Comparison of ENCODE assay signal across 19 mouse cellular contexts in genomic region chr11:60137170-60137569, GRCm38 (mm10). TPM values are rescaled to one million over a fixed set of nuclear protein-coding genes. Genes with fewer than 3 reads are reported as not detected.
DNase-seq lines count a peak whose midpoint lies in the region; ATAC-seq and TF ChIP-seq lines count a peak whose summit lies in the region.
"Had no signal": no experiment of that assay in that cellular context is flagged by ENCODE, and none has a peak within 500 bp of the region (broad histone marks: within the 10 kb centered on the region; RNA-seq: fewer than 3 reads in every experiment).

No protein-coding gene starts in this region.

- peak; percentile 8; the same call in 1 of the 2 replicates for TF ChIP-seq CTCF in gastrocnemius, adult 2 months (IDR thresholded peaks at IDR 0.05)
- peak; percentile 28; the same call in 1 of the 2 replicates for TF ChIP-seq CTCF in liver, embryonic 14.5 days (IDR thresholded peaks at IDR 0.05; ENCODE audit: low read depth)

- no peaks in the 10 kb centered on the region for H3K36me3 ChIP-seq in liver, embryonic 14.5 days (replicated peaks; ENCODE audit: control insufficient read depth, insufficient read depth, low read depth)
- H3K36me3 ChIP-seq in liver, embryonic 11.5 days (ENCODE audit: control insufficient read depth, insufficient read depth, low read length): no peaks in the 10 kb centered on the region
- no peaks in the 10 kb centered on the region for H3K36me3 ChIP-seq in ES-E14 (ENCODE audit: control insufficient read depth, insufficient read depth, low read length, poor library complexity, severe bottlenecking)
- H3K36me3 ChIP-seq: hindbrain, embryonic 13.5 days; kidney, embryonic 15.5 days; limb, embryonic 15.5 days; midbrain, embryonic 12.5 days; neural tube, embryonic 12.5 days had no signal

- no peak overlapping the region for H3K9ac ChIP-seq in liver, embryonic 14.5 days (replicated peaks)
- no peak overlapping the region for H3K9ac ChIP-seq in liver, embryonic 11.5 days (ENCODE audit: low read depth, low read length)
- no peak overlapping the region for H3K9ac ChIP-seq in ES-E14 (ENCODE audit: insufficient read depth, low read depth, low read length, poor library complexity, severe bottlenecking)
- H3K9ac ChIP-seq: forebrain, embryonic 13.5 days; hindbrain, embryonic 13.5 days; kidney, embryonic 15.5 days; limb, embryonic 15.5 days; liver, postnatal 0 days; midbrain, embryonic 12.5 days; neural tube, embryonic 12.5 days had no signal

- H3K4me3 ChIP-seq in gastrocnemius, adult 2 months: no peak overlapping the region
- no peak overlapping the region for H3K4me3 ChIP-seq in liver, embryonic 14.5 days (ENCODE audit: insufficient read depth in 1 of 2, low read depth in 2 of 2, low read length in 2 of 2)
- H3K4me3 ChIP-seq in liver, embryonic 11.5 days (ENCODE audit: low read depth, low read length): no peak overlapping the region
- H3K4me3 ChIP-seq in ES-E14 (ENCODE audit: insufficient read depth in 1 of 2, low read depth in 1 of 2, low read length in 2 of 2, poor library complexity in 1 of 2, severe bottlenecking in 1 of 2): no peak overlapping the region
- H3K4me3 ChIP-seq: forebrain, embryonic 13.5 days; heart, embryonic 10.5 days; hindbrain, embryonic 13.5 days; kidney, embryonic 15.5 days; limb, embryonic 15.5 days; midbrain, embryonic 12.5 days; neural tube, embryonic 12.5 days had no signal

- no peak for ATAC-seq in liver, embryonic 14.5 days (ENCODE audit: insufficient read depth)
- no peak for ATAC-seq in liver, embryonic 11.5 days (replicated peaks; ENCODE audit: low FRiP score)
- peak; percentile 74 for ATAC-seq in megakaryocyte progenitor cell, adult 5-6 weeks (replicated peaks; ENCODE audit: poor library complexity)
- ATAC-seq: forebrain, embryonic 13.5 days; liver, postnatal 0 days had no signal

- in situ Hi-C loops in ES-E14 (cut with MboI; ENCODE audit: low sequenced_read_pairs in 2 of 2, unreplicated experiment in 2 of 2): no loop called here

- intact Hi-C loops in gastrocnemius, adult 2 months (cut with DNase I): no loop called here

- H3K4me2 ChIP-seq in liver, embryonic 14.5 days (ENCODE audit: low read depth): no peak overlapping the region
- H3K4me2 ChIP-seq in liver, embryonic 11.5 days: no peak overlapping the region
- H3K4me2 ChIP-seq: forebrain, embryonic 13.5 days; hindbrain, embryonic 13.5 days; kidney, embryonic 15.5 days; limb, embryonic 15.5 days; midbrain, embryonic 12.5 days; neural tube, embryonic 12.5 days had no signal

- H3K9me3 ChIP-seq in liver, embryonic 14.5 days (ENCODE audit: control insufficient read depth, low read length): no peaks in the 10 kb centered on the region
- no peaks in the 10 kb centered on the region for H3K9me3 ChIP-seq in liver, embryonic 11.5 days (ENCODE audit: control insufficient read depth, low read length)
- H3K9me3 ChIP-seq in ES-E14 (ENCODE audit: control insufficient read depth, insufficient read depth, low read depth, low read length): no peaks in the 10 kb centered on the region
- H3K9me3 ChIP-seq: forebrain, embryonic 13.5 days; heart, embryonic 10.5 days; hindbrain, embryonic 13.5 days; kidney, embryonic 15.5 days; limb, embryonic 15.5 days; midbrain, embryonic 12.5 days; neural tube, embryonic 12.5 days had no signal

- peak overlapping the region; percentile 82 for H3K27ac ChIP-seq in gastrocnemius, adult 2 months
- H3K27ac ChIP-seq in liver, embryonic 14.5 days: no peak overlapping the region
- H3K27ac ChIP-seq in liver, embryonic 11.5 days (ENCODE audit: low read depth, low read length): no peak overlapping the region
- no peak overlapping the region for H3K27ac ChIP-seq in ES-E14 (ENCODE audit: insufficient read depth, low read depth, low read length, poor library complexity, severe bottlenecking)
- H3K27ac ChIP-seq: forebrain, embryonic 13.5 days; heart, embryonic 10.5 days; hindbrain, embryonic 13.5 days; kidney, embryonic 15.5 days; limb, embryonic 15.5 days; midbrain, embryonic 12.5 days; neural tube, embryonic 12.5 days had no signal

- peaks cover 3% of the 10 kb centered on the region for H3K27me3 ChIP-seq in liver, embryonic 14.5 days (ENCODE audit: control insufficient read depth, insufficient read depth, low read length)
- no peaks in the 10 kb centered on the region; the same call in 1 of the 2 replicates for H3K27me3 ChIP-seq in liver, embryonic 11.5 days (replicated peaks; ENCODE audit: control insufficient read depth, insufficient read depth, low read length)
- H3K27me3 ChIP-seq: forebrain, embryonic 13.5 days; hindbrain, embryonic 13.5 days; kidney, embryonic 15.5 days; limb, embryonic 15.5 days; midbrain, embryonic 12.5 days; neural tube, embryonic 12.5 days had no signal

- TF ChIP-seq EP300 in liver, embryonic 14.5 days (IDR thresholded peaks at IDR 0.05; ENCODE audit: low read depth): no peak

- no peak for DNase-seq in gastrocnemius, adult 2 months
- DNase-seq in gastrocnemius, adult 18-20 months (ENCODE audit: low spot score): no peak
- no peak for DNase-seq in liver, embryonic 14.5 days (ENCODE audit: low read depth in 3 of 3, low spot score in 3 of 3)
- DNase-seq in liver, embryonic 11.5 days (ENCODE audit: low spot score): no peak
- DNase-seq in ES-E14 (ENCODE audit: low read depth, low spot score): no peak
- DNase-seq in retina, postnatal 1 day: no peak
- no peak for DNase-seq in layer of hippocampus, postnatal 10 days (ENCODE audit: low spot score in 2 of 2)
- DNase-seq: cerebellum, adult 9-10 months; liver, postnatal 0 days; lung, postnatal 4 days; right cerebral cortex, adult 18-20 months had no signal

- H3K4me1 ChIP-seq in liver, embryonic 14.5 days (replicated peaks; ENCODE audit: control insufficient read depth in 2 of 2, insufficient read depth in 2 of 2, low read length in 1 of 2): peaks cover 0 to 27% of the 10 kb centered on the region in 2 experiments; a peak in 3 of 4 replicates
- peaks cover 46% of the 10 kb centered on the region for H3K4me1 ChIP-seq in liver, embryonic 11.5 days (replicated peaks; ENCODE audit: control insufficient read depth, insufficient read depth, low read length)
- H3K4me1 ChIP-seq in ES-E14 (ENCODE audit: control insufficient read depth in 2 of 2, insufficient read depth in 2 of 2, low read length in 2 of 2, poor library complexity in 1 of 2): peaks cover 0 to 10% of the 10 kb centered on the region in 2 experiments; a peak in 1 of 4 replicates

TF ChIP-seq in ES-E14, 5 proteins besides CTCF, POLR2A, EP300 and RAD21:
- TF ChIP-seq CHD2 (IDR thresholded peaks at IDR 0.05; ENCODE audit: low read depth, low read length) (no peak), MAFK (IDR thresholded peaks at IDR 0.05; ENCODE audit: insufficient read depth, low read depth, low read length) (peak; percentile 84)

RNA-seq across cellular contexts. Expression of gene Rai1, which starts 32.4 kb away (rescaled TPM):
- 10 to 100 TPM; 23.8 to 27.3 TPM for total RNA-seq in gastrocnemius, adult 2 months (2021)
- total RNA-seq in gastrocnemius, adult 18-20 months (2021): 10 to 100 TPM; 16.6 to 17.3 TPM
- 7.2 and 7.8 TPM in 2 replicates for polyA plus RNA-seq in liver, embryonic 14.5 days (2012; rRNA removed)
- 4.5 and 5.3 TPM in 2 replicates for polyA plus RNA-seq in liver, embryonic 14.5 days (2014; fragmentation: Nextera tagmentation; extraction: Ambion mirVana)
- 18.6 and 24.2 TPM in 2 replicates for polyA plus RNA-seq in liver, embryonic 11.5 days (2014; fragmentation: Nextera tagmentation; extraction: Ambion mirVana)
- 15.5 and 21.0 TPM in 2 replicates for total RNA-seq in ES-E14 (2012; rRNA removed)
- total RNA-seq in megakaryocyte progenitor cell, adult 5-6 weeks (2015): 26.8 and 35.7 TPM in 2 replicates
- 10.8 and 11.7 TPM in 2 replicates for total RNA-seq in megakaryocyte progenitor cell, adult 5-6 weeks (2017)
- 10 to 100 TPM; 70.7 to 83.2 TPM for total RNA-seq in layer of hippocampus, postnatal 10 days (2021)
